Mouse (Mus musculus) cerebellum, adult 2 months (tissue): ENCODE results near the gene Cfap77. TPM values are rescaled to one million over a fixed set of nuclear protein-coding genes. Genes with fewer than 3 reads are reported as not detected.

Source experiments
- DNase-seq, 2 experiments: peaks; one replicate each; pipeline ENCODE4 v3.0.0; 2021
- H3K27ac ChIP-seq: fragments of 200-500 bp; 2 replicates; pipeline ENCODE4 v1.5.1; 2012; ENCODE audit warnings: low read length, control low read depth, inconsistent platforms; ENCODE audit not compliant: insufficient read depth
- H3K27me3 ChIP-seq: fragments of 200-500 bp; 2 replicates; pipeline ENCODE4 v1.6.1; 2012; ENCODE audit warnings: inconsistent platforms, mild to moderate bottlenecking, low read length, moderate library complexity; ENCODE audit not compliant: control insufficient read depth, insufficient read depth
- H3K4me1 ChIP-seq: fragments of 200-500 bp; 2 replicates; pipeline ENCODE4 v1.6.1; 2011; ENCODE audit warnings: low read length; ENCODE audit not compliant: control insufficient read depth, insufficient read depth
- H3K4me3 ChIP-seq: fragments of 200-500 bp; replicated peaks from 2 replicates; pipeline ENCODE3; 2011; ENCODE audit warnings: mild to moderate bottlenecking, low read depth, low read length, control low read depth; ENCODE audit not compliant: insufficient read depth
- CTCF ChIP-seq: fragments of 200-500 bp; IDR thresholded peaks from 2 replicates; pipeline ENCODE4 v1.5.1; 2011; ENCODE audit warnings: low read depth, mild to moderate bottlenecking, control low read depth, low read length, moderate library complexity, borderline replicate concordance; ENCODE audit not compliant: insufficient read depth
- POLR2A ChIP-seq: fragments of 200-500 bp; IDR thresholded peaks from 2 replicates; pipeline ENCODE4 v1.6.1; 2011; ENCODE audit warnings: low read length, control low read depth, borderline replicate concordance; ENCODE audit not compliant: insufficient read depth
- WGBS: fragments of 180-500 bp; shearing (Covaris S2); methylation state at CpG from one replicate; pipeline ENCODE4 v1.1.7; 2018; 5-methylcytosine and 5-hydroxymethylcytosine counted together
- polyA plus RNA-seq: library from polyadenylated mRNA; depleted of rRNA; stranded (reverse); fragments of >200 nt; gene quantifications from 2 replicates; pipeline ENCODE4 v1.2.3, GENCODE M21; 2012

The Cfap77 gene
- polyA plus RNA-seq, 1 experiment: 0.41 TPM

DNA sequence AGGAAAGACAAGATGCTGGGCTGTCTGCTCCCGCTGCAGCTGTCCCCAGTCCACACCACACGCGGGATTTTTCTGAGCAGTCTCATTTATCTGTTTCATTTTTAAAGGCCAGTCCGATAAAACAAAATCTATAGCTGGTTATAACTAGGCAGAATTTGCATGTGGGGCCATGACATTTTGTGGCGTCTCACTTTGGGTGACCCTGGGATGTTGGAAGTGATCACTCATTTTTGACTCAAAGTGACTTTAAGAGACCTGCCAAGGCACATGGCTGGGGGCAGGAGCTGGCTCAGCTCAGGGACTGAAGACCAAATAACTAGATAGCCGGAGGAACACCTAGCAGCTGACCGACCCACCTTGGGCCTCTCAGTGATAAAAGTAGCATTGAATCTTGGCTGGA lies 31.9 kb downstream of the Cfap77 start:
- no peaks in the 10 kb centered on the region for H3K27me3 ChIP-seq
- no peak for TF ChIP-seq POLR2A
- no peak for TF ChIP-seq CTCF
- no peak overlapping the region for H3K27ac ChIP-seq
- H3K4me3 ChIP-seq: no peak overlapping the region
- 92% methylated on average over 7 of the region's 7 CpGs for WGBS
- no peak for DNase-seq
- H3K4me1 ChIP-seq: no peaks in the 10 kb centered on the region; the same call in 1 of the 2 replicates

DNA sequence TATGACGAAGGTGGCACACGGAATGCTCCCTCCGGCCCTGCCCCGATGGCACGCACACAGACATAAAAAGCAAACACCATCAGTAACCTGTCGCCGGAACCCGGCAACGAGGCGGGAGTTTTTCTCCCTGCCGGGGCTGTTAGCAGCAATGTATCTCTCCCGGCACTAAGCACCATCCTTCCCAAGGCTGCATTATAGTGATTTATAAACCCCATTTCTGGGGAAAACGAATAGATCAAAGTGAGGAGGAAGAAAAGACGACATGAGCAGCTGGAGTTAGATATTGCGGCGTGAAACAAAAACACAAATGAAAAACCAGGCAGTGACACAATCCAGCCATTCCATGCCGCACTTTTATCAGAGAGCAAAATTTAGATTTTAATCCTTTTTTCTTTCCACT lies 33.8 kb downstream of the Cfap77 start:
- Histone ChIP-seq H3K27me3 (no peaks in the 10 kb centered on the region), H3K4me1 (no peaks in the 10 kb centered on the region; the same call in 1 of the 2 replicates), H3K4me3 (no peak overlapping the region), H3K27ac (no peak overlapping the region)
- WGBS: 71% methylated on average over 17 of the region's 17 CpGs
- DNase-seq: no peak
- TF ChIP-seq CTCF (no peak), POLR2A (no peak)

DNA sequence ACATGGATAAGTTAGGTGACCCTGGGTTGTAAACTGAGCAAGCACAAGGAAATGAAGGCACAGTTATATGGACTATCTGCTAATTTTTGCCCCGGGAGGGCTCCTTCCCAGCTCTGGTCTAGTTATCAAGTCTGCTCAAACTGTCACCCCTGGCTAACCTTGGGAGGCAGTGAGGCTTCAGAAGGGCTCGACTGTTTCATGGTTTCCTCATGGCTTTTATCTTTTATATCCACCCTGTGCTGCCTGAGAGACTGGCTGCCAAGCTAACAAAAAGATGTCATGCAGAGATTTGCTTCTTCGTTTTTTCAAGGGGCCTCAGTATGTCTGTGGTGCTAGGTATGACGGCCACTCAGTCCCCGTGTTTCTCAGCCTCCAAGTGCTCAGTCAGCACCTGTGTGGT lies 36.2 kb downstream of the Cfap77 start:
- H3K27me3 ChIP-seq: no peaks in the 10 kb centered on the region
- no peak for DNase-seq
- TF ChIP-seq POLR2A (no peak), CTCF (no peak)
- no peaks in the 10 kb centered on the region for H3K4me1 ChIP-seq
- H3K4me3 ChIP-seq: no peak overlapping the region
- 36% methylated on average over 5 of the region's 5 CpGs for WGBS
- H3K27ac ChIP-seq: no peak overlapping the region

DNA sequence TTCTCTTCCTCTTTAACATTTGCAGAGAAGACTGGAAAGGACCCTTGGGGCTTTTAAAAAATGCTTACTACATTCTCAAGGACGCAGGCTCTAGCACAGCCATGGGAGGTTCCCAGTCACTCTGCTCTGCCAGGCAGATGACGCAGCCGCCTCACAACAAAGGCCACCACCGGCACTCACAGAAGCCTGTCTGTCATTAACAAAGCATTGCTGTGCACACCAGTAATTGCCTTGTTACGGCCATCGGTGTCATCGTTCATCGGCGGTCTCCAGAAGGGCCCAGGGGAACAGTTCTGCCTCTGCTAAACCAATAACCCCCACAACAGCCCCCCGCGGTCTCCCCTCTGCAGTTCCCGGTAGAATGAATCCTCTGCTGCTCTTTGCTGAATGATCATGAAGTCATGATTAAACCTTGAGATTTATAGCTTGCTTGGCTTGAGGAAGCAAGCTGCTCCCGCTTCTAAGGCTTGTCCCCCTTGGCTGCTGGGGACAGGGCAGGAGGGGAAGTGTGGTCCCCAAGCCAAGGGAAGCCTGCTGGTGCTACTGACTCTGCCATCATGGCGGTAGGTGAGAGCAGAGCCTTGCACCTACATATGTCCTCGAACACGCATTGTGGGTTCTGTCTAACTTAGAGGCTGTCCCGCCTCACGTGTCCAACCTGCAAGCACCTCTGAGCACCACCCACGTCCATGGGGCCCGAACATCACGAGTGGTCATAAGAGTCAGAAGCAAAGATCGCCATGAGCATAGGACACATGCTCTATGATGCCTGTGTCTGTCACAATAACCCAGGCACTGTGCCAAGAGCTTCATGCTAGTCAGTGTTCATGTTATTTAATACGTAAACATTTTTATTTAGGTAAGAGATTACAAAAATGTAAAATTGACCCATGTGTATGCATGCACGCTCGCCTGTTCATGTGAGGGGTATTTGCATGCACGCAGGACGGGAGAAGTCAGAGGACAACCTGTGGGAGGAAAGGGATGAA lies 38.0 kb downstream of the Cfap77 start:
- TF ChIP-seq POLR2A: no peak
- TF ChIP-seq CTCF: no peak
- Histone ChIP-seq H3K27me3 (no peaks in the 10 kb centered on the region), H3K4me1 (no peaks in the 10 kb centered on the region), H3K27ac (no peak overlapping the region), H3K4me3 (no peak overlapping the region)
- DNase-seq: no peak
- WGBS: 46% methylated on average over 27 of the region's 27 CpGs

DNA sequence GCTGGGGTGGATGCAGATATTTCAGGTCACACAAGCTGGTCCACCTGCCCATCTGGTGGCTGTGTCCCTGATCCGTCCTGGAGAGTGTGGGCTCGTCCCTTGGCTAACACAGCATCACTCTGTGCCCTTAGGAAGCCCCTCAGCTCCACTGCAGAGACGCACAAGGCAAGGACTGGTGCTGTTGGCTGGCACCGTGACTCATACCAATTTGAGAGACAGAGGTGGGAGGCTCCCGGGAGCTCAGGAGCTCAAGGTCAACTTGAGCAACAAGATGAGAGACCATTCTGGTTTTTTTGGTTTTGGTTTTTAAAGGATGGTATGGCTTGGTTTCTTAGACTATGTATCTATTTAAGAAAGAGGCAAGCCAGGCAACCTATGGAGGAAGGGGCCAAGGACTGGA lies 42.3 kb downstream of the Cfap77 start:
- TF ChIP-seq CTCF (no peak), POLR2A (no peak)
- no peak overlapping the region for H3K4me3 ChIP-seq
- H3K4me1 ChIP-seq: no peaks in the 10 kb centered on the region
- H3K27ac ChIP-seq: no peak overlapping the region
- no peaks in the 10 kb centered on the region for H3K27me3 ChIP-seq
- no peak for DNase-seq
- 70% methylated on average over 5 of the region's 5 CpGs for WGBS

DNA sequence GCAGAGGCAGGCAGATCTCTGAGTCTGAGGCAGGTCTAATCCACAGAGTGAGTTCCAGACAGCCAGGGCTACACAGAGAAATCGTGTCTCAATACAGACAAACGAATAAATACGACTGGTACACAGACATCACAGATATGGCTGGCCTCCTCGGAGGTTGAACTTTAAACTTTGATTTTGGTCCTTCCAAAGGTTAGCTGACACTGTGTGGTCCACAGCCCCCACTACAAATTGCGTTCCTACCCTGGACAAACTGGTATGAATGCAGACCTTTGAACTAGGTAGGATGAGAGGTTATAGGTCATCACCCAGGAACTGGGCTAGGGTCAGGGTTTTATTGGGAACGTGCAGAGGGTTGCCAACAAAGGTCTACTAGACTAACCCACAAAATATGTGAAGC lies 47.2 kb downstream of the Cfap77 start:
- Histone ChIP-seq H3K4me1 (no peaks in the 10 kb centered on the region), H3K27me3 (no peaks in the 10 kb centered on the region), H3K27ac (no peak overlapping the region), H3K4me3 (no peak overlapping the region)
- TF ChIP-seq POLR2A: no peak
- no peak for TF ChIP-seq CTCF
- 82% methylated on average over 6 of the region's 6 CpGs for whole genome bisulfite sequencing
- DNase-seq: no peak

DNA sequence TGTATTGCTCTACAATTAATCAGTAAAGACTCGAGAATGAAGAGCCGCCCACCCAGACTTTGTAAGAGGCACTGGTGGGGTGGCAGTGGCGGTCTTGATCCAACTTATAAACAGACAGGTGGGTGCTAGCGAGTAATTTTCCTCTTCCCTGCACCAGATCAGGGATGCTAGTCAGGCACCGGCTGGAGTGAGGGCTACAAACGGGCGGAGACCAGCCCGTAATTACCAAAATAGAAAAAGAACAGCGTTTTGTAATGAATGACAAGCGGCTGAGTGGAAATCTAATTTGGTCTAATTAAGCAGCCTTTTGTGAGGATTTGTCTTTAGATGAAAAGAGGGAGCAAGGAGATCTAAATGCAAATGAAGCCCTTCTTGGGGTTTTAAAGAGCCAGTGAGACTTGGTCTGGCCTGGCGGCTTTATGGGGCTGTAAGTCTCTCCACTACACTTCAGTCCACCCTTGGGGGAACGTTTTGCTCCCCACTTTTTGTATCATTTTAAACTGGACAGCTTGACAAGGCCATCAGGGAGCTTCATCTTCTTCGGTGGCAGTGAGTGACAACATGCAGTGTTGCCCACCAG lies 48.3 kb downstream of the Cfap77 start:
- H3K27ac ChIP-seq: no peak overlapping the region
- no peak overlapping the region for H3K4me3 ChIP-seq
- 73% methylated on average over 13 of the region's 13 CpGs for WGBS
- no peak for TF ChIP-seq CTCF
- no peak for TF ChIP-seq POLR2A
- no peaks in the 10 kb centered on the region for H3K27me3 ChIP-seq
- no peaks in the 10 kb centered on the region for H3K4me1 ChIP-seq
- DNase-seq: no peak

DNA sequence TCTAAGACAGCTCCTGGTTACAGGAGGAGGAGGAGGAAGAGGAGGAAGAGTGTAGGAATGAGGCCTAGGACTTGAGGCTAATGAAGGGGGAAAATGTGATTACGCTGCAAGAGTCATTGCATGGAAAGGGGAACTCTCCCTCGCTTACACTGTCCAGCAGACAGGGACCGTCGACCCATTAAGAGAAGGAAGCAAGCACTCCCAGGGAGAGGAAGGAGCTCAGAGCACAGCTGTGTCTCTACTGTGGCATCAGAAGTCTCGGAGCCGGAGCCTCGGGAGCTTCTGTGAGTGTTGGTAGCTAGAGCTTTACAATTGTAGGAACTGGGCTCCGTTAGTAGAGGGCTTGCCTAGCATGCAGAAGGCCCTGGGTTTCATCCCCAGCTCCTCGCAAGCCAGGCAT lies 50.8 kb downstream of the Cfap77 start:
- Histone ChIP-seq H3K27me3 (no peaks in the 10 kb centered on the region), H3K4me1 (no peaks in the 10 kb centered on the region), H3K27ac (no peak overlapping the region), H3K4me3 (no peak overlapping the region)
- TF ChIP-seq CTCF: no peak
- TF ChIP-seq POLR2A: no peak
- no peak for DNase-seq
- 82% methylated on average over 9 of the region's 9 CpGs for WGBS
